Mouse (Mus musculus) MEL (cell line): Measurements from ENCODE around the gene Sgsm2. TPM values are rescaled to one million over a fixed set of nuclear protein-coding genes. Genes with fewer than 3 reads are reported as not detected.

Experiments
- DNase-seq: peaks from one replicate; pipeline ENCODE4 v3.0.0; 2011; ENCODE audit warnings: low read depth, low spot score
- H3K27ac ChIP-seq: 2 replicates; pipeline ENCODE4 v1.5.1; 2012; ENCODE audit warnings: low read depth, mild to moderate bottlenecking, control low read depth, low read length, moderate library complexity; ENCODE audit not compliant: control insufficient read depth
- H3K27me3 ChIP-seq, 2 experiments: fragments of 150-350 bp in 1 of 2; sonication (generic) in 1 of 2; 2 replicates each; pipeline ENCODE4 v1.6.1; 2012; ENCODE audit warnings: low read length in 2 of 2, mild to moderate bottlenecking in 2 of 2, improper control_type of control experiment in 1 of 2, moderate library complexity in 1 of 2; ENCODE audit not compliant: insufficient read depth in 2 of 2, control insufficient read depth in 1 of 2
- H3K36me3 ChIP-seq, 2 experiments: 2 replicates each; pipeline ENCODE4 v1.6.1; 2012 to 2014; ENCODE audit warnings: low read length in 2 of 2, improper control_type of control experiment in 1 of 2, inconsistent platforms in 1 of 2, mild to moderate bottlenecking in 1 of 2; ENCODE audit not compliant: insufficient read depth in 2 of 2, control insufficient read depth in 1 of 2
- H3K4me1 ChIP-seq, 2 experiments: fragments of 150-350 bp in 1 of 2; sonication (generic) in 1 of 2; 2 replicates each; pipeline ENCODE4 v1.6.1; 2012; ENCODE audit warnings: low read length in 2 of 2, improper control_type of control experiment in 1 of 2, mild to moderate bottlenecking in 1 of 2; ENCODE audit not compliant: insufficient read depth in 2 of 2, control insufficient read depth in 1 of 2
- H3K4me3 ChIP-seq, 2 experiments: fragments of 150-350 bp in 1 of 2; sonication (generic) in 1 of 2; 2 replicates each; pipeline ENCODE4 v1.5.1; 2012; ENCODE audit warnings: low read depth in 2 of 2, low read length in 2 of 2, mild to moderate bottlenecking in 2 of 2, moderate library complexity in 2 of 2, control low read depth in 1 of 2, improper control_type of control experiment in 1 of 2; ENCODE audit not compliant: control insufficient read depth in 1 of 2, insufficient read depth in 1 of 2
- H3K79me2 ChIP-seq: 2 replicates; pipeline ENCODE4 v1.6.1; 2012; ENCODE audit warnings: mild to moderate bottlenecking, low read length, moderate library complexity; ENCODE audit not compliant: control insufficient read depth, poor library complexity, insufficient read depth
- H3K9ac ChIP-seq: 2 replicates; pipeline ENCODE4 v1.6.1; 2012; ENCODE audit warnings: low read depth, mild to moderate bottlenecking, control low read depth, low read length, moderate library complexity; ENCODE audit not compliant: control insufficient read depth, poor library complexity, severe bottlenecking
- H3K9me3 ChIP-seq: fragments of 150-350 bp; sonication (generic); replicated peaks from 2 replicates; pipeline ENCODE4 v1.6.1; 2012; ENCODE audit warnings: mild to moderate bottlenecking, low read length, improper control_type of control experiment, moderate library complexity; ENCODE audit not compliant: insufficient read depth
- CHD2 ChIP-seq: IDR thresholded peaks from 2 replicates; pipeline ENCODE4 v1.6.1; 2011; ENCODE audit warnings: low read length, improper control_type of control experiment
- CTCF ChIP-seq, 3 experiments: IDR thresholded peaks in 2 of 3; conservative IDR thresholded peaks in 1 of 3; 2 replicates each; pipeline ENCODE4 v1.5.1; 2011 to 2012; ENCODE audit warnings: low read length in 3 of 3, low read depth in 2 of 3, mild to moderate bottlenecking in 2 of 3, improper control_type of control experiment in 1 of 3, inconsistent platforms in 1 of 3, mixed read lengths in 1 of 3, moderate library complexity in 1 of 3; ENCODE audit not compliant: control insufficient read depth in 1 of 3, insufficient read depth in 1 of 3, poor library complexity in 1 of 3, severe bottlenecking in 1 of 3
- GABPA ChIP-seq: IDR thresholded peaks from 2 replicates; pipeline ENCODE4 v1.6.1; 2012; ENCODE audit warnings: low read depth, mild to moderate bottlenecking, inconsistent platforms, low read length, improper control_type of control experiment, moderate library complexity
- GATA1 ChIP-seq: IDR thresholded peaks from 2 replicates; pipeline ENCODE4 v1.6.1; 2011; ENCODE audit warnings: low read depth, low read length, improper control_type of control experiment
- JUND ChIP-seq: IDR thresholded peaks from 2 replicates; pipeline ENCODE4 v1.6.1; 2011; ENCODE audit warnings: low read depth, mild to moderate bottlenecking, improper control_type of control experiment, low read length
- MAFK ChIP-seq: IDR thresholded peaks from 2 replicates; pipeline ENCODE4 v1.6.1; 2011; ENCODE audit warnings: low read depth, mild to moderate bottlenecking, low read length, improper control_type of control experiment, borderline replicate concordance
- MAX ChIP-seq: IDR thresholded peaks from 2 replicates; pipeline ENCODE4 v1.6.1; 2011; ENCODE audit warnings: low read length, improper control_type of control experiment
- MYB ChIP-seq: IDR thresholded peaks from 2 replicates; pipeline ENCODE4 v1.6.1; 2011; ENCODE audit warnings: mild to moderate bottlenecking, low read depth, low read length, improper control_type of control experiment
- POLR2AphosphoS2 ChIP-seq: IDR thresholded peaks from 2 replicates; pipeline ENCODE4 v1.6.1; 2011; ENCODE audit warnings: low read length, improper control_type of control experiment
- POLR2AphosphoS5 ChIP-seq: IDR thresholded peaks from 2 replicates; pipeline ENCODE4 v1.6.1; 2012; ENCODE audit warnings: low read depth, borderline replicate concordance, mild to moderate bottlenecking, inconsistent platforms, low read length, moderate library complexity, mixed read lengths
- RCOR1 ChIP-seq: IDR thresholded peaks from 2 replicates; pipeline ENCODE4 v1.6.1; 2012; ENCODE audit warnings: low read depth, mild to moderate bottlenecking, inconsistent platforms, low read length, improper control_type of control experiment
- TAL1 ChIP-seq: IDR thresholded peaks from 2 replicates; pipeline ENCODE4 v1.6.1; 2012; ENCODE audit warnings: mild to moderate bottlenecking, inconsistent platforms, low read length, moderate library complexity, mixed read lengths
- TBP ChIP-seq: IDR thresholded peaks from 2 replicates; pipeline ENCODE4 v1.8.0; 2011; ENCODE audit warnings: low read depth, low read length, improper control_type of control experiment
- UBTF ChIP-seq: IDR thresholded peaks from 2 replicates; pipeline ENCODE4 v1.6.1; 2012; ENCODE audit warnings: low read depth, mild to moderate bottlenecking, inconsistent platforms, low read length, improper control_type of control experiment, moderate library complexity, borderline replicate concordance; ENCODE audit not compliant: insufficient read depth
- USF1 ChIP-seq: IDR thresholded peaks from 2 replicates; pipeline ENCODE4 v1.6.1; 2014; ENCODE audit warnings: low read depth, mild to moderate bottlenecking, inconsistent platforms, low read length, improper control_type of control experiment, moderate library complexity
- ZC3H11A ChIP-seq: IDR thresholded peaks from 2 replicates; pipeline ENCODE4 v1.6.1; 2012; ENCODE audit warnings: low read depth, mild to moderate bottlenecking, inconsistent platforms, low read length, improper control_type of control experiment
- ZKSCAN1 ChIP-seq: IDR thresholded peaks from 2 replicates; pipeline ENCODE4 v1.6.1; 2012; ENCODE audit warnings: low read depth, mild to moderate bottlenecking, inconsistent platforms, low read length, improper control_type of control experiment, moderate library complexity
- ZNF384 ChIP-seq: IDR thresholded peaks from 2 replicates; pipeline ENCODE4 v1.6.1; 2012; ENCODE audit warnings: low read depth, mild to moderate bottlenecking, inconsistent platforms, low read length, improper control_type of control experiment
- polyA plus RNA-seq, 2 experiments: library from polyadenylated mRNA; stranded (reverse) in 1 of 2; unstranded in 1 of 2; fragments of >175 nt in 1 of 2; fragments of >200 nt in 1 of 2; gene quantifications; 2 replicates each; pipeline versions ENCODE4 v1.2.1 to v1.2.4; 2012; ENCODE audit warnings: low replicate concordance in 2 of 2, low read depth in 1 of 2; ENCODE audit not compliant: insufficient read length in 2 of 2, insufficient read depth in 1 of 2, missing spikeins in 1 of 2
- total RNA-seq: library from RNA; depleted of rRNA; stranded (reverse); fragments of 300-350 nt; gene quantifications from 2 replicates; pipeline ENCODE4 v1.2.3, GENCODE M21; 2012

Sgsm2 gene
- total and polyA plus RNA-seq, 3 experiments = 7.2 to 15.1 TPM; not detected in 1

DNA sequence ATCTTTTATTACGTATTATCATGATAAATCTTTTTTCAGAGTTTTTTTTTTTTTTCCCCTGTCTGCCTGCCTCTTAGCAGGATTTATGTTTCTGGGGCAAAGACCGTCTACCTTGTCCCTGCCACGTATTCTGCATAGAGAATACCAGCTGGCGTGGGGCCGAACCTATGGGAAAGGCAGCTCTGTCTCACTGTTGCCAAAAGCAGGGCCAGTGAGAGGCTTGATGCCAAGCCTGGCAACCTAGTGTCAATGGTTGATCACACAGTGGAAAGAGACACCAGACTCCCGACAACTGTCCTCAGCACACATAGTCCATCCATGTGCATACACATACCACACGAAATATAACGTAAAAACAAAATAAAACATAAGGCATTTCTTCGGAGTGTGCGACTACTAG, 13.8 kb downstream of the Sgsm2 start:
- H3K9me3 ChIP-seq = no peaks in the 10 kb centered on the region
- no peak overlapping the region for H3K4me3 ChIP-seq
- H3K79me2 ChIP-seq = no peaks in the 10 kb centered on the region
- no peaks in the 10 kb centered on the region for H3K36me3 ChIP-seq
- no peak for DNase-seq
- TF ChIP-seq CHD2 (no peak), TAL1 (no peak), TBP (no peak), UBTF (no peak), ZNF384 (no peak), MAFK (no peak), USF1 (no peak), JUND (no peak), MAX (no peak), CTCF (IDR thresholded peaks at IDR 0.05 in 2 of 3, conservative IDR thresholded peaks at IDR 0.05 in 1 of 3; ENCODE audit: control insufficient read depth in 1 of 3, insufficient read depth in 1 of 3, low read depth in 2 of 3, low read length in 3 of 3, poor library complexity in 1 of 3, severe bottlenecking in 1 of 3) (no peak), GATA1 (no peak), POLR2AphosphoS2 (no peak), ZC3H11A (no peak)
- no peak overlapping the region for H3K9ac ChIP-seq
- no peaks in the 10 kb centered on the region for H3K27me3 ChIP-seq
- H3K27ac ChIP-seq = no peak overlapping the region
- no peaks in the 10 kb centered on the region for H3K4me1 ChIP-seq

DNA sequence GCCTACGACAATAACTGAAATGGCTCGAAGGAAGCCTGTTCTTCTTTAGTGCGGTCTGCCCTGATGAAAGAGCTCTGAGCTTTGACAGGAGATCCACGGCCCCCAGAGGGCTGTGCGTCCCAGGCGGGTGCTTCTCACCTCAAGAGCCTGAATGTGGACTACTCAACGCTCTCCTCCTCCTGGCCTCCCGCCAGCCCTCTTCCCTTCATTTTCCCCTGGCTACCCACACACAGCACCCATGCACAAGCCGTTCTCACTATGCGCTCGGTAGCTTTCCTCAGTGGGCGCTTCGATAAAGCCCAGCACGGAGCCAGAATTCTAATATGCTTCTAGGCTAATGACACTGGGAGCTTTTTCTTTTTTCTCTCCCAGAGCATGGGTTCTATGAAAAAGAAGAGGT, 14.9 kb downstream of the Sgsm2 start:
- DNase-seq = no peak
- no peaks in the 10 kb centered on the region for H3K9me3 ChIP-seq
- no peaks in the 10 kb centered on the region for H3K27me3 ChIP-seq
- H3K9ac ChIP-seq = no peak overlapping the region
- no peaks in the 10 kb centered on the region for H3K36me3 ChIP-seq
- H3K27ac ChIP-seq = no peak overlapping the region
- no peaks in the 10 kb centered on the region for H3K79me2 ChIP-seq
- TF ChIP-seq RCOR1 (no peak), MYB (no peak), POLR2AphosphoS5 (no peak), GATA1 (no peak), GABPA (no peak), ZKSCAN1 (no peak)
- H3K4me3 ChIP-seq = no peak overlapping the region
- H3K4me1 ChIP-seq = no peaks in the 10 kb centered on the region
